Mouse (Mus musculus) cortical plate, adult 2 months (tissue): Measurements from ENCODE around the gene Ints2.

Experiments used
- CTCF ChIP-seq: fragments of 200-500 bp; IDR thresholded peaks from 2 replicates; pipeline ENCODE4 v1.5.1; 2011; ENCODE audit warnings: mild to moderate bottlenecking, control low read depth, low read length; ENCODE audit not compliant: insufficient read depth; ENCODE audit errors: extremely low read depth
- POLR2A ChIP-seq: fragments of 200-500 bp; IDR thresholded peaks from 2 replicates; pipeline ENCODE4 v1.6.1; 2011; ENCODE audit warnings: mild to moderate bottlenecking, low read length, control low read depth; ENCODE audit not compliant: insufficient read depth; ENCODE audit errors: extremely low read depth

DNA sequence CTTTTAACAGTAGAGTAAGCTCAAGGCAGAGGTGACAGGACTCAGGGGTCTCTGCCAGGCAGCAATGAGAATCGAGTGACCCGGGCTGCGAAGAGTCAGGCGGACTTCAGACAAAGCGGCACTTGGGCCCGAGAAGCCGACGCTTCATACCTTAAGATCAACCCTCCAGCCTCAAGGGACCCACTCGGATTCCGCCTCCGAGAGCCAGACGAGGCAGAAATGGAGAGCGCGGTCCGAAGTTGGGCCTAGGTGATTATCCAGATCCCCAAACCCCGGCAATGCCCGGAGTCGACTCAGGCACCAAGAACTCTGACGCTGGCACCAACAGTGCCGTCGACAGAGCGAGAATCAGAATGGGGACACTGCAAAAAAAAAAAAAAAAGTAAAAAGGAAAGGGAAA, 321 bp downstream of the Ints2 start:
- TF ChIP-seq POLR2A (no peak), CTCF (no peak)
